Mouse (Mus musculus) megakaryocyte, embryonic 14.5 days (primary cell): Measurements from ENCODE around the gene Dync2li1.

ENCODE experiments used
- FLI1 ChIP-seq: IDR thresholded peaks from 2 replicates; pipeline ENCODE4 v1.6.1; 2012; ENCODE audit warnings: low read length, inconsistent platforms, mixed read lengths
- GATA1 ChIP-seq: IDR thresholded peaks from 3 replicates; pipeline ENCODE4 v1.6.1; 2012; ENCODE audit warnings: mixed read lengths, low read length, inconsistent platforms, borderline replicate concordance

DNA sequence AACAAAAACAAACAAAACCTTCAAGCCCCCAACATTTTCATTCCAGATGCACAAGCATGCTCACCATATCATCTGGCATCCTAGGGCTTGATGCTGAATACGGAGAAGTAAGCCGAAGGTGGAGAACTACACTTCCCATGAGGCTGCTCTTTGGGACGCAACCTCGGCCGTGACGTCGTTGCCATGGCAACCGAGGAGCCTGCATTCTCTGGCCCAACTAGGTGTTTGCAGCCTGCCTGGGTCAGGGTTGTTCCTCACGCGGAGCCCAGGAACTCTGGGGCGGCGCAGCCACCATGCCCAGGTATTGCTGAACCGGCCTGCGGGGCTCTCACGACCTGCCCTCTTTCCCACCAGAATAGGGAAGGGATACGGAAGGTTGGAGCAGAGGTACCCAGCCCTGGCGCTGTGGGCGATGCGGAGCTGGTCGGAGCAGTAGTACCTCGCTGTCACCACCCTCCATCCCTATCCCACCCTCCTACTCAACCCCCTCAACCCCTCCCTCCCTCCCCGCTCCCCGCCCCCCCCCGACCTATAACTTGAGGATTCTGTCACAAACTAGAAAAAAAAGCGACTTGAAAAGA, at the start of gene Dync2li1:
- TF ChIP-seq GATA1 (no peak), FLI1 (no peak)
